Mouse (Mus musculus) embryonic facial prominence, embryonic 11.5 days (tissue): ENCODE data around the gene March4. TPM values are rescaled to one million over a fixed set of nuclear protein-coding genes. Genes with fewer than 3 reads are reported as not detected.

Source experiments
- ATAC-seq: fragments of 200-750 bp; cut with Nextera tagmentation; replicated peaks from 2 replicates; pipeline ENCODE4 v1.8.0; 2017; ENCODE audit warnings: low read depth; ENCODE audit not compliant: insufficient number of reproducible peaks, low FRiP score, low TSS enrichment
- DNase-seq: peaks from one replicate; pipeline ENCODE4 v3.0.0-alpha.2; 2015; ENCODE audit warnings: low spot score
- H3K27ac ChIP-seq: fragments of 300-500 bp; sonication (generic); replicated peaks from 2 replicates; pipeline ENCODE4 v1.5.1; 2014; ENCODE audit warnings: mild to moderate bottlenecking, low read depth, low read length, control low read depth
- H3K27me3 ChIP-seq: fragments of 300-500 bp; sonication (generic); 2 replicates; pipeline ENCODE4 v1.6.1; 2014; ENCODE audit warnings: mild to moderate bottlenecking, low read length, moderate library complexity, mixed read lengths; ENCODE audit not compliant: control insufficient read depth, insufficient read depth
- H3K36me3 ChIP-seq: fragments of 300-500 bp; sonication (generic); replicated peaks from 2 replicates; pipeline ENCODE4 v1.6.1; 2014; ENCODE audit warnings: low read depth, mild to moderate bottlenecking, low read length, moderate library complexity, mixed read lengths; ENCODE audit not compliant: control insufficient read depth, insufficient read depth
- H3K4me1 ChIP-seq: fragments of 300-500 bp; sonication (generic); 2 replicates; pipeline ENCODE4 v1.6.1; 2014; ENCODE audit warnings: low read length, mixed read lengths; ENCODE audit not compliant: control insufficient read depth, insufficient read depth
- H3K4me2 ChIP-seq: fragments of 300-500 bp; sonication (generic); 2 replicates; pipeline ENCODE4 v1.6.1; 2014; ENCODE audit warnings: low read depth, mild to moderate bottlenecking, control low read depth, low read length, moderate library complexity
- H3K4me3 ChIP-seq: fragments of 300-500 bp; sonication (generic); 2 replicates; pipeline ENCODE4 v1.5.1; 2014; ENCODE audit warnings: low read depth, low read length, control low read depth
- H3K9ac ChIP-seq: fragments of 300-500 bp; sonication (generic); replicated peaks from 2 replicates; pipeline ENCODE4 v1.6.1; 2014; ENCODE audit warnings: mild to moderate bottlenecking, control low read depth, low read length
- H3K9me3 ChIP-seq: fragments of 300-500 bp; sonication (generic); replicated peaks from 2 replicates; pipeline ENCODE4 v1.6.1; 2016; ENCODE audit warnings: mild to moderate bottlenecking, low read length, inconsistent platforms, mixed read lengths; ENCODE audit not compliant: control insufficient read depth
- WGBS: fragments of 180-500 bp; shearing (Covaris S2); extraction: QIAGEN DNeasy Blood & Tissue Kit; methylation state at CpG from one replicate; pipeline ENCODE4 v1.1.7; 2014; 5-methylcytosine and 5-hydroxymethylcytosine counted together
- polyA plus RNA-seq: library from polyadenylated mRNA; unstranded; fragments of >200 nt; fragmentation: Nextera tagmentation; extraction: Ambion mirVana; gene quantifications from 2 replicates; pipeline ENCODE4 v1.2.1, GENCODE M21; 2014

The March4 gene
- polyA plus RNA-seq, 1 experiment from 2014 or later: not detected

DNA sequence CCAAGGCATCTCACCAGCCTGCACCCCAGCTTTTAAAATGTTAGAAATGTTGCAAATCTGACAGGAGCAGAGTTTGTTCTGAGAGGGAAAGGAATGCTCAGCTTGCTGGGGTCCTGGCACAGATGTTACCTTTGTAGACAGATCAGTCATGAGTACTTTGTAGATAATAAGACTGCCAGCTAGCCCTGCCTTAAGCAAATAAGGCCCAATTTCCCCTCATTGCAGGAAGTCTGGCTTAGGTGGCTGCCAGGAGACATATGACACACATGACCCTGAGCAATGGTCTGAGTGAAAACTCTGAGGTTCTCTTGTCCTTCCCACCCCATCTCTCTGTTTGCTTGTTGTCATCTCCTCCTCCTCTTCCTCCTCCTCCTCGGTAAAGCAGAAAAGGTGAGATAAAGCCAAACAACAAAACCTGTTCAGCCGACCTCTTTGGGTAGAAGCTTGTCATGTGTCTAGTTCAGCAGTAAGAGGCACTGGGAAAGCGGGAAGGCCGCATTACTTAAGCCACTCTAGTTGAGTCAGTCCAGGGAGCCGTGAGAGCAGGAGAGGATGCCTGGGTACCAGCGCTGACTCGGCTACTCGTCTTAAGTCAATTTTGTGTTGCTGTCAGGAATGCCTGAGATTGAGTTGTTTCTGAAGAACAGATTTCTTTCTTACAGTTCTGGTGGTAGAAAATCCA is 136.9 kb downstream of the March4 start:
- Histone ChIP-seq H3K4me3 (no peak overlapping the region), H3K9ac (no peak overlapping the region), H3K4me2 (no peak overlapping the region), H3K27me3 (no peaks in the 10 kb centered on the region), H3K27ac (no peak overlapping the region), H3K4me1 (no peaks in the 10 kb centered on the region), H3K36me3 (no peaks in the 10 kb centered on the region; the same call in 1 of the 2 replicates), H3K9me3 (no peaks in the 10 kb centered on the region)
- DNase-seq (no peak), ATAC-seq (no peak)
- WGBS: 87% methylated on average over 8 of the region's 8 CpGs

DNA sequence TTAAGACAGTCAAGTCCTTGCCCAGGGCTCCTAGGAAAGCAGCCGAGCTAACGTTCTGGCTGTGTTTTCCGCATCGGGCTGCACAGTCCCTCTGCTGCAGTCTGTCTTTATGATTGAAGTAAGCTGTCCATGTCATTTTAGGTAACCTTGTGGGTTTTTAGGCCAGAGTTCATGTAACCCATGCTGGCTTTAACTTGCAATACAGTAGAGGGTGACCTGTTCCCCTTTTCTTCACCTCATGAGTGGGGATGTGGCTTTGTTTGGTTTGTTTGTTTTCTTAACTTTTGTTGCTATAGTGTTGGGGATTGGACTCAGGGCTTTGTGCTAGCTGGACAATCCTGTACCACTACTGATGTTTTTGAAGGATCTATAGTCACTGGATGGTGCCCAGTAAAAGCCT is 146.3 kb downstream of the March4 start:
- no peaks in the 10 kb centered on the region for H3K9me3 ChIP-seq
- H3K4me1 ChIP-seq: no peaks in the 10 kb centered on the region
- no peak overlapping the region for H3K9ac ChIP-seq
- DNase-seq (no peak), ATAC-seq (no peak)
- H3K36me3 ChIP-seq: no peaks in the 10 kb centered on the region
- H3K4me3 ChIP-seq: no peak overlapping the region
- WGBS: 71% methylated on average over 4 of the region's 4 CpGs
- H3K27ac ChIP-seq: no peak overlapping the region
- no peaks in the 10 kb centered on the region for H3K27me3 ChIP-seq
- no peak overlapping the region for H3K4me2 ChIP-seq

DNA sequence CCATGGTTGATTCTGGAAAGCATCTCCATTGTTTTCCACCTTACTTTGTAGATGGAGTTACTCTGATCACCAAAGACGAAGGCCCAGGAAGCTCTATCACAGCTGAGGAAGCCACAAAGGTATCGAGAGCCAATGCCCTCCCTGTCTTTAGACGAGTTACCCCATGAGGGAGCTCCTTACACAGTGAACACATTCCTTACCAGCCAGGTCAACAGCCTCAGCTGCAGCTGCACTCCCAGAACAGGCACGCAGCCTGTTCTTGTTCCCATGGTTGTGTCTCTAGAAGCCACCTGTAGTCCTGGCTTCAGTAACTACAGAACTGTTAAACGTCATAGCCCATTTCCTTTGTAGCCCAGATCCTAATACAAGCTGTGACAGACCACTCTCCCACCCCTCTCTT is 153.1 kb downstream of the March4 start:
- no peak for ATAC-seq
- Histone ChIP-seq H3K9me3 (no peaks in the 10 kb centered on the region), H3K9ac (no peak overlapping the region), H3K36me3 (no peaks in the 10 kb centered on the region), H3K27ac (no peak overlapping the region), H3K4me2 (no peak overlapping the region), H3K4me1 (no peaks in the 10 kb centered on the region), H3K27me3 (no peaks in the 10 kb centered on the region), H3K4me3 (no peak overlapping the region)
- no peak for DNase-seq
- WGBS: 77% methylated on average over 5 of the region's 5 CpGs

DNA sequence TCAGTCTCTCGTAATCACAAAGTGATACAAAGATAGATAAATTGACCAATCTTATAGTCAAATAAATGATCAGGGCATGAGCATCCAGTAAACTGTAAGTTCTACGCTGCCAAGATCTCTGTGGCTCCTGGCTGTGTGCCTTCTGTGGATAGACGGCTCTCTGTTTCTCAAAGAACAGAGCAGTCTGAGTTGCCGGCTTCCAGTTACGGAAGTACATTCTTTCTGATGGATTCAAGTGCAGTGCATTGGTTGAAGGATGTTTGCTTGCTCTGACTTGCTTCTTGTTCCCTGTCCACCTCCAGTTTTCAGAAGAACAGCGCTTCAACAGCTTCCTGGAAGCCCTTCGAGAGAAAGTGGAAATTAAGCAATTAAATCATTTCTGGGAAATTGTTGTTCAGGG is 153.7 kb downstream of the March4 start:
- Histone ChIP-seq H3K4me3 (no peak overlapping the region), H3K9me3 (no peaks in the 10 kb centered on the region), H3K9ac (no peak overlapping the region), H3K27me3 (no peaks in the 10 kb centered on the region), H3K4me2 (no peak overlapping the region), H3K27ac (no peak overlapping the region), H3K36me3 (no peaks in the 10 kb centered on the region), H3K4me1 (no peaks in the 10 kb centered on the region)
- ATAC-seq: no peak
- no peak for DNase-seq
- WGBS: 91% methylated on average over 7 of the region's 7 CpGs

DNA sequence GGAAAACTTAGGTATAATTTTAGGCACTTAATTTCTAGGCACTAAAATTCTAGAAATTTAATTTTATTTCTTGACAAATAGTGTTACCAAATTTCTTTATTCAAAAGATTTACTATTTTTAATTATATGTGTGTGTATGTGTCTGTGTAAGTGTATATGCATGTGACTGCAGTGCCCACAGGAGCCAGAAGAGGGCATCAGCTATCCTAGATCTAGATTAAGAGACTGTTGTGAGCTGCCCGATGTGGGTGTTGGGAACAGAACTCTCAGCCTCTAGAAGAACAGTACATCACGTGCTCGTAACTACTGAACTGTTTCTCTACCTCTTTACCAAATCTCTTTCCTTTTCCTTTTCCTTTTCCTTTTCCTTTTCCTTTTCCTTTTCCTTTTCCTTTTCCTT is 156.2 kb downstream of the March4 start:
- Histone ChIP-seq H3K36me3 (no peaks in the 10 kb centered on the region), H3K9me3 (no peaks in the 10 kb centered on the region), H3K4me3 (no peak overlapping the region), H3K4me1 (no peaks in the 10 kb centered on the region), H3K27ac (no peak overlapping the region), H3K27me3 (no peaks in the 10 kb centered on the region), H3K4me2 (no peak overlapping the region), H3K9ac (no peak overlapping the region)
- ATAC-seq: no peak
- no peak for DNase-seq
- WGBS: 95% methylated on average over 3 of the region's 3 CpGs

DNA sequence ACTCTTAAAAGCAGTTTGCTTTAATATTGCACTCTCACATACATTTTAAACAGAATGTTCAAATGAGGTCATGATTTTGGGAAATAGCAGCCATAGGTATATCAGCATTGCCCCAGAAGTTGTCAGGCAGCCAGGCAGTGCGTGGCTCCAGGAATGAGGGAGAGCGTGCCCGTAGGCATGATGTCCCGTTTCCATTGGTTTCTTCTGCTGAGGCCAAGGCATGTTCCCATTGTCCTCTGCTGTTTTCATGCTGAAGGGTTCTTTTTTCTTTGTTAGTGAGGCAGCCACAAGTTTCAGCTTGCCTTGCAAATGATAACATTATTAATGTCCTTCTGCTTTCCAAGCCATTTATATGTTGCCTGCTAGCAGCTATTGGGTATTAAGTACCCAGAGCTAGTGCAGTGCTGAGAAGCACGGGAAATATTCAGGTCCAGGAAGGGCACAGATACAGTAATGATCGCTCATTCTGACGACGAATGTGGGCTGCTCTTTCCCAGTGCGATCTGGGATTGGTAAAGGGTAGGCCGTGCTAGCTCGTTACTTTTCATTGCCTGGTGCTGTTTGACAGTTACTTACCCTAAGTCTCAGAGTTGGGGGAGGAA is 156.9 kb downstream of the March4 start:
- Histone ChIP-seq H3K4me3 (no peak overlapping the region), H3K36me3 (no peaks in the 10 kb centered on the region), H3K4me2 (no peak overlapping the region), H3K27me3 (no peaks in the 10 kb centered on the region), H3K4me1 (no peaks in the 10 kb centered on the region), H3K9ac (no peak overlapping the region), H3K9me3 (no peaks in the 10 kb centered on the region), H3K27ac (no peak overlapping the region)
- ATAC-seq (no peak), DNase-seq (no peak)
- WGBS: 92% methylated on average over 11 of the region's 11 CpGs

DNA sequence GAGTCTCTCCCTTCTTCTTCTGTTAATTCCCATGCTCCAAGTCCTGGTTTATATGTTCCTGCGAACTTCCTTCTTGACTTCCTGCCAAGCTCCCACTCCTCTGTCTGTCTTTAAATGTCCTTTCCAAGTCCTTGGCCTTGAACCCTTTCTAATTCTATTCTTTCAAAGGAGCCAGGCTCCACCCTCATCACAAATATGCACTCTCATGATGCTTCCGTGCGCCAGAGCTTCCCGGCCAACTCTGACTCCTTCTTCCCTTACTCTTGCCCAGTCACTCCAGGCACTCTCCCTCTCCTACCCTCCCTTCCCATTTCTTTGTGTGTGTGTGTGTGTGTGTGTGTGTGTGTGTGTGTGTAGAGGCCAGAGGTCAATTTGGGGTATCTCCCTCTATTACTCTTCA is 158.6 kb downstream of the March4 start:
- Histone ChIP-seq H3K9me3 (no peaks in the 10 kb centered on the region), H3K27me3 (no peaks in the 10 kb centered on the region), H3K27ac (no peak overlapping the region), H3K9ac (no peak overlapping the region), H3K4me3 (no peak overlapping the region), H3K36me3 (no peaks in the 10 kb centered on the region), H3K4me2 (no peak overlapping the region), H3K4me1 (no peaks in the 10 kb centered on the region)
- 93% methylated on average over 4 of the region's 4 CpGs for WGBS
- no peak for ATAC-seq
- no peak for DNase-seq
